Mouse (Mus musculus): ENCODE data around the gene Armcx6.
"Not testable (repeated sequence)": the region's sequence is repeated elsewhere in the genome, so short reads cannot be mapped to it uniquely, and the experiment has no call there.

GRCm38 (mm10) chrX:134763428-134764198 is 12.4 kb upstream of the Armcx6 start:
- not testable (repeated sequence) for TF ChIP-seq CTCF (IDR thresholded peaks at IDR 0.05); POLR2A (IDR thresholded peaks at IDR 0.05; ENCODE audit: insufficient read depth, low read depth, low read length); EP300 (IDR thresholded peaks at IDR 0.05; ENCODE audit: insufficient read depth, low read depth, low read length)

Measured in heart, adult 2 months (tissue).